Mouse (Mus musculus) cerebellum, adult 9-10 months (tissue): Measurements from ENCODE around the gene Icos.

Source experiments
- DNase-seq: peaks from one replicate; pipeline ENCODE4 v3.0.0; 2022

Gene Icos

GRCm38 (mm10) chr1:60967521-60967920, 10.2 kb upstream of the Icos start:
- no peak for DNase-seq

GRCm38 (mm10) chr1:60970846-60971245, 6.9 kb upstream of the Icos start:
- DNase-seq, result no peak

GRCm38 (mm10) chr1:60974221-60974620, 3.5 kb upstream of the Icos start:
- no peak for DNase-seq

- DNase-seq, result no peak
Measured at GRCm38 (mm10) chr1:60975646-60976294, 2.0 kb upstream of the Icos start.

GRCm38 (mm10) chr1:60979126-60979842, 1.6 kb downstream of the Icos start:
- no peak for DNase-seq

GRCm38 (mm10) chr1:60979843-60980235, 2.1 kb downstream of the Icos start:
- DNase-seq, result no peak

- no peak for DNase-seq
Measured at GRCm38 (mm10) chr1:60985075-60985474, 7.3 kb downstream of the Icos start.

- DNase-seq, result no peak
Measured at GRCm38 (mm10) chr1:60986141-60986540, 8.4 kb downstream of the Icos start.

- DNase-seq, result no peak
Measured at GRCm38 (mm10) chr1:60989086-60989485, 11.4 kb downstream of the Icos start.

- no peak for DNase-seq
Measured at GRCm38 (mm10) chr1:60990305-60990704, 12.6 kb downstream of the Icos start.

- peak; percentile 37 for DNase-seq
Measured at GRCm38 (mm10) chr1:60998008-60998557, 20.4 kb downstream of the Icos start.

- no peak for DNase-seq
Measured at GRCm38 (mm10) chr1:60998689-60999088, 21.0 kb downstream of the Icos start.

GRCm38 (mm10) chr1:61001786-61002354, 24.1 kb downstream of the Icos start:
- DNase-seq, result peak; percentile 52

GRCm38 (mm10) chr1:61006229-61006628, 28.5 kb downstream of the Icos start:
- DNase-seq, result no peak

- no peak for DNase-seq
Measured at GRCm38 (mm10) chr1:61007516-61007915, 29.8 kb downstream of the Icos start.

GRCm38 (mm10) chr1:61016578-61017118, 38.9 kb downstream of the Icos start:
- no peak for DNase-seq

GRCm38 (mm10) chr1:61026712-61027111, 49.0 kb downstream of the Icos start:
- DNase-seq, result no peak

GRCm38 (mm10) chr1:61027519-61027918, 49.8 kb downstream of the Icos start:
- no peak for DNase-seq

GRCm38 (mm10) chr1:61029919-61030318, 52.2 kb downstream of the Icos start:
- DNase-seq, result no peak

GRCm38 (mm10) chr1:61030532-61030931, 52.8 kb downstream of the Icos start:
- no peak for DNase-seq

GRCm38 (mm10) chr1:61035270-61035669, 57.5 kb downstream of the Icos start:
- no peak for DNase-seq

GRCm38 (mm10) chr1:61038223-61038622, 60.5 kb downstream of the Icos start:
- no peak for DNase-seq

GRCm38 (mm10) chr1:61039310-61039709, 61.6 kb downstream of the Icos start:
- DNase-seq, result no peak

- DNase-seq, result no peak
Measured at GRCm38 (mm10) chr1:61040401-61040800, 62.7 kb downstream of the Icos start.
